Mouse (Mus musculus) MEL (cell line): ENCODE results near the gene Camta1. TPM values are rescaled to one million over a fixed set of nuclear protein-coding genes. Genes with fewer than 3 reads are reported as not detected.

Source experiments
- DNase-seq: peaks from one replicate; pipeline ENCODE4 v3.0.0; 2011; ENCODE audit warnings: low read depth, low spot score
- H3K27ac ChIP-seq: 2 replicates; pipeline ENCODE4 v1.5.1; 2012; ENCODE audit warnings: low read depth, mild to moderate bottlenecking, control low read depth, low read length, moderate library complexity; ENCODE audit not compliant: control insufficient read depth
- H3K27me3 ChIP-seq, 2 experiments: fragments of 150-350 bp in 1 of 2; sonication (generic) in 1 of 2; 2 replicates each; pipeline ENCODE4 v1.6.1; 2012; ENCODE audit warnings: low read length in 2 of 2, mild to moderate bottlenecking in 2 of 2, improper control_type of control experiment in 1 of 2, moderate library complexity in 1 of 2; ENCODE audit not compliant: insufficient read depth in 2 of 2, control insufficient read depth in 1 of 2
- H3K36me3 ChIP-seq, 2 experiments: 2 replicates each; pipeline ENCODE4 v1.6.1; 2012 to 2014; ENCODE audit warnings: low read length in 2 of 2, improper control_type of control experiment in 1 of 2, inconsistent platforms in 1 of 2, mild to moderate bottlenecking in 1 of 2; ENCODE audit not compliant: insufficient read depth in 2 of 2, control insufficient read depth in 1 of 2
- H3K4me1 ChIP-seq, 2 experiments: fragments of 150-350 bp in 1 of 2; sonication (generic) in 1 of 2; 2 replicates each; pipeline ENCODE4 v1.6.1; 2012; ENCODE audit warnings: low read length in 2 of 2, improper control_type of control experiment in 1 of 2, mild to moderate bottlenecking in 1 of 2; ENCODE audit not compliant: insufficient read depth in 2 of 2, control insufficient read depth in 1 of 2
- H3K4me3 ChIP-seq, 2 experiments: fragments of 150-350 bp in 1 of 2; sonication (generic) in 1 of 2; 2 replicates each; pipeline ENCODE4 v1.5.1; 2012; ENCODE audit warnings: low read depth in 2 of 2, low read length in 2 of 2, mild to moderate bottlenecking in 2 of 2, moderate library complexity in 2 of 2, control low read depth in 1 of 2, improper control_type of control experiment in 1 of 2; ENCODE audit not compliant: control insufficient read depth in 1 of 2, insufficient read depth in 1 of 2
- H3K79me2 ChIP-seq: 2 replicates; pipeline ENCODE4 v1.6.1; 2012; ENCODE audit warnings: mild to moderate bottlenecking, low read length, moderate library complexity; ENCODE audit not compliant: control insufficient read depth, poor library complexity, insufficient read depth
- H3K9ac ChIP-seq: 2 replicates; pipeline ENCODE4 v1.6.1; 2012; ENCODE audit warnings: low read depth, mild to moderate bottlenecking, control low read depth, low read length, moderate library complexity; ENCODE audit not compliant: control insufficient read depth, poor library complexity, severe bottlenecking
- H3K9me3 ChIP-seq: fragments of 150-350 bp; sonication (generic); replicated peaks from 2 replicates; pipeline ENCODE4 v1.6.1; 2012; ENCODE audit warnings: mild to moderate bottlenecking, low read length, improper control_type of control experiment, moderate library complexity; ENCODE audit not compliant: insufficient read depth
- CTCF ChIP-seq, 3 experiments: IDR thresholded peaks in 2 of 3; conservative IDR thresholded peaks in 1 of 3; 2 replicates each; pipeline ENCODE4 v1.5.1; 2011 to 2012; ENCODE audit warnings: low read length in 3 of 3, low read depth in 2 of 3, mild to moderate bottlenecking in 2 of 3, improper control_type of control experiment in 1 of 3, inconsistent platforms in 1 of 3, mixed read lengths in 1 of 3, moderate library complexity in 1 of 3; ENCODE audit not compliant: control insufficient read depth in 1 of 3, insufficient read depth in 1 of 3, poor library complexity in 1 of 3, severe bottlenecking in 1 of 3
- EP300 ChIP-seq, 2 experiments: IDR thresholded peaks; 2 replicates each; pipeline ENCODE4 v1.6.1; 2011; ENCODE audit warnings: improper control_type of control experiment in 2 of 2, low read length in 2 of 2, low read depth in 1 of 2, mild to moderate bottlenecking in 1 of 2
- GABPA ChIP-seq: IDR thresholded peaks from 2 replicates; pipeline ENCODE4 v1.6.1; 2012; ENCODE audit warnings: low read depth, mild to moderate bottlenecking, inconsistent platforms, low read length, improper control_type of control experiment, moderate library complexity
- HCFC1 ChIP-seq: IDR thresholded peaks from 2 replicates; pipeline ENCODE4 v1.6.1; 2012; ENCODE audit warnings: low read depth, mild to moderate bottlenecking, inconsistent platforms, low read length, improper control_type of control experiment, moderate library complexity
- JUND ChIP-seq: IDR thresholded peaks from 2 replicates; pipeline ENCODE4 v1.6.1; 2011; ENCODE audit warnings: low read depth, mild to moderate bottlenecking, improper control_type of control experiment, low read length
- MAFK ChIP-seq: IDR thresholded peaks from 2 replicates; pipeline ENCODE4 v1.6.1; 2011; ENCODE audit warnings: low read depth, mild to moderate bottlenecking, low read length, improper control_type of control experiment, borderline replicate concordance
- MAX ChIP-seq: IDR thresholded peaks from 2 replicates; pipeline ENCODE4 v1.6.1; 2011; ENCODE audit warnings: low read length, improper control_type of control experiment
- MAZ ChIP-seq: IDR thresholded peaks from 2 replicates; pipeline ENCODE4 v1.6.1; 2012; ENCODE audit warnings: low read depth, mild to moderate bottlenecking, inconsistent platforms, low read length, improper control_type of control experiment
- MXI1 ChIP-seq: IDR thresholded peaks from 2 replicates; pipeline ENCODE4 v1.6.1; 2011; ENCODE audit warnings: mild to moderate bottlenecking, low read depth, low read length, improper control_type of control experiment
- MYC ChIP-seq: IDR thresholded peaks from 2 replicates; pipeline ENCODE4 v1.6.1; 2011; ENCODE audit warnings: low read depth, mild to moderate bottlenecking, low read length, improper control_type of control experiment, moderate library complexity
- NRF1 ChIP-seq: IDR thresholded peaks from 2 replicates; pipeline ENCODE4 v1.6.1; 2014; ENCODE audit warnings: low read depth, mild to moderate bottlenecking, inconsistent platforms, low read length, improper control_type of control experiment, moderate library complexity; ENCODE audit not compliant: poor library complexity, insufficient read depth, severe bottlenecking
- POLR2A ChIP-seq, 2 experiments: IDR thresholded peaks; 2 replicates each; pipeline ENCODE4 v1.6.1; 2011 to 2012; ENCODE audit warnings: low read length in 2 of 2, mild to moderate bottlenecking in 2 of 2, control low read depth in 1 of 2, improper control_type of control experiment in 1 of 2, low read depth in 1 of 2, moderate library complexity in 1 of 2; ENCODE audit not compliant: control insufficient read depth in 1 of 2, insufficient read depth in 1 of 2, poor library complexity in 1 of 2
- RAD21 ChIP-seq: IDR thresholded peaks from 2 replicates; pipeline ENCODE4 v1.6.1; 2011; ENCODE audit warnings: mild to moderate bottlenecking, low read depth, low read length, improper control_type of control experiment
- RCOR1 ChIP-seq: IDR thresholded peaks from 2 replicates; pipeline ENCODE4 v1.6.1; 2012; ENCODE audit warnings: low read depth, mild to moderate bottlenecking, inconsistent platforms, low read length, improper control_type of control experiment
- SMC3 ChIP-seq: IDR thresholded peaks from 2 replicates; pipeline ENCODE4 v1.6.1; 2011; ENCODE audit warnings: low read depth, low read length, improper control_type of control experiment
- TAL1 ChIP-seq: IDR thresholded peaks from 2 replicates; pipeline ENCODE4 v1.6.1; 2012; ENCODE audit warnings: mild to moderate bottlenecking, inconsistent platforms, low read length, moderate library complexity, mixed read lengths
- UBTF ChIP-seq: IDR thresholded peaks from 2 replicates; pipeline ENCODE4 v1.6.1; 2012; ENCODE audit warnings: low read depth, mild to moderate bottlenecking, inconsistent platforms, low read length, improper control_type of control experiment, moderate library complexity, borderline replicate concordance; ENCODE audit not compliant: insufficient read depth
- ZMIZ1 ChIP-seq: IDR thresholded peaks from 2 replicates; pipeline ENCODE4 v1.6.1; 2012; ENCODE audit warnings: low read depth, mild to moderate bottlenecking, inconsistent platforms, low read length, improper control_type of control experiment, moderate library complexity
- ZNF384 ChIP-seq: IDR thresholded peaks from 2 replicates; pipeline ENCODE4 v1.6.1; 2012; ENCODE audit warnings: low read depth, mild to moderate bottlenecking, inconsistent platforms, low read length, improper control_type of control experiment
- polyA plus RNA-seq, 2 experiments: library from polyadenylated mRNA; stranded (reverse) in 1 of 2; unstranded in 1 of 2; fragments of >175 nt in 1 of 2; fragments of >200 nt in 1 of 2; gene quantifications; 2 replicates each; pipeline versions ENCODE4 v1.2.1 to v1.2.4; 2012; ENCODE audit warnings: low replicate concordance in 2 of 2, low read depth in 1 of 2; ENCODE audit not compliant: insufficient read length in 2 of 2, insufficient read depth in 1 of 2, missing spikeins in 1 of 2
- total RNA-seq: library from RNA; depleted of rRNA; stranded (reverse); fragments of 300-350 nt; gene quantifications from 2 replicates; pipeline ENCODE4 v1.2.3, GENCODE M21; 2012

The Camta1 gene
- total and polyA plus RNA-seq, 3 experiments = 28.2 to 87.5 TPM; not detected in 1

DNA sequence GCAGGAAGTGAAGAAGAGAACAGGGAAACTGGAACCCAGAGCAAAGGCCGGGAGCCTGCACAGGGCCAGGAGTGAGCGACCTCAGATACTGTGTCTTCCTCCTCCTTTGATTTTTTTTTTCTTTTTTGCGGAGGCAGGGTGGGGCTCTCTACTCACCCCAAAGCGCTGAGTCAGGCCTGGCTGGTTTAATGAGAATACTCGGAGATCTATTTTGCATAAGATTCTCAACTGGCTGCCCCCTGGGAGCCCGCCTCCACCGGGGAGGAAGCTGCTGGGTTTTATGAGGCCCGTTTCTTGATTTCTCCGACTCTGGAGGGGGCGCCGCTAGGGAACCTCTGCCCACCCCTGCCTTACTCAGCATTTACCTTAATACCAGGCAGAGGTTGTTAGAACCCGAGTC, 618.9 kb downstream of the Camta1 start:
- Histone ChIP-seq H3K27ac (no peak overlapping the region), H3K79me2 (no peaks in the 10 kb centered on the region), H3K4me3 (no peak overlapping the region), H3K27me3 (no peaks in the 10 kb centered on the region), H3K4me1 (no peaks in the 10 kb centered on the region), H3K9me3 (no peaks in the 10 kb centered on the region), H3K9ac (no peak overlapping the region), H3K36me3 (no peaks in the 10 kb centered on the region)
- no peak for DNase-seq
- no peak for TF ChIP-seq MAX
- TF ChIP-seq HCFC1 = no peak
- TF ChIP-seq MYC = no peak
- no peak for TF ChIP-seq NRF1
- no peak for TF ChIP-seq RAD21
- no peak for TF ChIP-seq SMC3
- no peak for TF ChIP-seq GABPA
- no peak for TF ChIP-seq ZNF384
- TF ChIP-seq RCOR1 = no peak
- TF ChIP-seq UBTF = no peak
- TF ChIP-seq JUND = no peak
- TF ChIP-seq MAZ = no peak
- TF ChIP-seq MAFK = no peak
- TF ChIP-seq EP300 (IDR thresholded peaks at IDR 0.05; ENCODE audit: low read depth in 1 of 2, low read length in 2 of 2) = no peak
- TF ChIP-seq TAL1 = no peak
- TF ChIP-seq MXI1 = no peak
- TF ChIP-seq ZMIZ1 = no peak
- no peak for TF ChIP-seq POLR2A (IDR thresholded peaks at IDR 0.05; ENCODE audit: control insufficient read depth in 1 of 2, insufficient read depth in 1 of 2, low read depth in 1 of 2, low read length in 2 of 2, poor library complexity in 1 of 2)

DNA sequence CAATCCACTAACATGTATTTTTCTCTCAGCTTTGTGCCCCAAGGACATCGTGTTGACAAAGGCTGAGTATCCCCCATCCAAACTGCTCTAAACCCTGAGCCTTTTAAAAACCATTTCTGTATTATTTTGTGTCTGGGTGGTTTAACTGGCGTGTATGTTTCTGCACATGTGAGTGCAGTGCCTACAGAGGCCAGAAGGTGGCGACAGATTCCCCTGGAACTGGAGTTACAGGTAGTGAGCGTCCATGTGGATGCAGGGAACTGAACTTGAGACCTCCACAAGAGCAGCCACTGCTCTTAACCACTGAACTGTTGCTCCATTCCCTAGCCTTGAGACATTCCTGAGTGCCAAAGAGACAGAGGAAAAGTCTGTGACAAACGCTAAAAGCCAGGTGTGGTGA, 621.2 kb downstream of the Camta1 start:
- Histone ChIP-seq H3K9ac (no peak overlapping the region), H3K79me2 (no peaks in the 10 kb centered on the region), H3K4me3 (no peak overlapping the region), H3K27ac (no peak overlapping the region), H3K4me1 (no peaks in the 10 kb centered on the region), H3K36me3 (no peaks in the 10 kb centered on the region), H3K27me3 (no peaks in the 10 kb centered on the region), H3K9me3 (no peaks in the 10 kb centered on the region)
- DNase-seq = no peak
- TF ChIP-seq CTCF (IDR thresholded peaks at IDR 0.05 in 2 of 3, conservative IDR thresholded peaks at IDR 0.05 in 1 of 3; ENCODE audit: control insufficient read depth in 1 of 3, insufficient read depth in 1 of 3, low read depth in 2 of 3, low read length in 3 of 3, poor library complexity in 1 of 3, severe bottlenecking in 1 of 3) (peak in 2 of 3 experiments; percentile 5 to 13; a peak in 1 of 6 replicates), EP300 (IDR thresholded peaks at IDR 0.05; ENCODE audit: low read depth in 1 of 2, low read length in 2 of 2) (no peak)
